Mouse (Mus musculus) ovary, postnatal 10 days (tissue): ENCODE measurements around the gene Ppia.
"Not testable (repeated sequence)": the region's sequence is repeated elsewhere in the genome, so short reads cannot be mapped to it uniquely, and the experiment has no call there.

Experiments used
- DNase-seq: peaks from one replicate; pipeline ENCODE4 v3.0.0; 2022; ENCODE audit warnings: low spot score

Ppia gene

GRCm38 (mm10) chr11:6414751-6415550 is at the start of gene Ppia:
Ppia (plus strand) TSS chr11:6415443.
- no peak for DNase-seq

- peak; percentile 21 for DNase-seq
These were observed 49.4 kb upstream of the Ppia start for GRCm38 (mm10) chr11:6365885-6366284.

- no peak for DNase-seq
These were observed 48.8 kb upstream of the Ppia start for GRCm38 (mm10) chr11:6366434-6366833.

GRCm38 (mm10) chr11:6367156-6367555 is 48.1 kb upstream of the Ppia start:
- DNase-seq = no peak

- not testable (repeated sequence) for DNase-seq
These were observed 47.3 kb upstream of the Ppia start for GRCm38 (mm10) chr11:6367986-6368385.

- no peak for DNase-seq
These were observed 43.7 kb upstream of the Ppia start for GRCm38 (mm10) chr11:6371376-6372155.

GRCm38 (mm10) chr11:6372784-6373183 is 42.5 kb upstream of the Ppia start:
- DNase-seq = no peak

- DNase-seq = no peak
These were observed 34.3 kb upstream of the Ppia start for GRCm38 (mm10) chr11:6380916-6381315.

- no peak for DNase-seq
These were observed 27.0 kb upstream of the Ppia start for GRCm38 (mm10) chr11:6388126-6388725.

GRCm38 (mm10) chr11:6388726-6389413 is 26.4 kb upstream of the Ppia start, which contains the start of gene Zmiz2:
Zmiz2 (plus strand) TSS chr11:6389074.
- DNase-seq = peak; percentile 91

- no peak for DNase-seq
These were observed 25.7 kb upstream of the Ppia start for GRCm38 (mm10) chr11:6389483-6389921.

GRCm38 (mm10) chr11:6390376-6391053 is 24.7 kb upstream of the Ppia start:
- no peak for DNase-seq

- no peak for DNase-seq
These were observed 23.5 kb upstream of the Ppia start for GRCm38 (mm10) chr11:6391516-6392276.

GRCm38 (mm10) chr11:6392857-6393256 is 22.4 kb upstream of the Ppia start:
- DNase-seq = no peak

- no peak for DNase-seq
These were observed 21.4 kb upstream of the Ppia start for GRCm38 (mm10) chr11:6393866-6394265.

- no peak for DNase-seq
These were observed 19.7 kb upstream of the Ppia start for GRCm38 (mm10) chr11:6395565-6395964.

GRCm38 (mm10) chr11:6398141-6398540 is 17.1 kb upstream of the Ppia start:
- DNase-seq = no peak

- no peak for DNase-seq
These were observed 12.4 kb upstream of the Ppia start for GRCm38 (mm10) chr11:6402515-6403510.

GRCm38 (mm10) chr11:6403830-6404405 is 11.3 kb upstream of the Ppia start:
- DNase-seq = no peak
